Mouse (Mus musculus) small intestine, adult 2 months (tissue): ENCODE results near the gene Ube2e1.

ENCODE experiments used
- CTCF ChIP-seq: fragments of 200-500 bp; IDR thresholded peaks from 2 replicates; pipeline ENCODE4 v1.5.1; 2012; ENCODE audit warnings: low read depth, mild to moderate bottlenecking, control low read depth, inconsistent platforms, low read length, moderate library complexity, mixed read lengths; ENCODE audit not compliant: insufficient replicate concordance, insufficient read length; ENCODE audit errors: extremely low read depth
- POLR2A ChIP-seq: fragments of 200-500 bp; IDR thresholded peaks from 2 replicates; pipeline ENCODE4 v1.6.1; 2012; ENCODE audit warnings: low read depth, mild to moderate bottlenecking, control low read depth, inconsistent platforms, low read length, moderate library complexity

DNA sequence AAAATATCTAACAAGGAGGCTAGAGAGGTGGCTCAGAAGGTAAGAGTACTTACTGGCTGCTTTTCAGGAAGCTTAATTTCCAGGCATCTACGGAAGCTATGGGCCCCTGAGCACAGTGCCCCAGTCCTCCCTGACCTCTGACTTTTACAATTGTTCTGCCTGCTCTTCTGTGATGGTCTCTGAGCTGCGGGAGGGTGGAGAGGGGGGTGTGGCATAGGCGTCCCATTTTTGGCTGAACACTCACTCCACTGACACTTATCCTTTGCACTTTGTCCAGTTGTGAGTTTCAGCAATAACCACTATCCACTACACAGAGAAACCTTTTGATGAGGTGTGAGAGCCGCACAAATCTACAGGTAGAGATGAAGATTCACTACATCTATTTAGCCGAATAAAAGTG lies 35.4 kb upstream of the Ube2e1 start:
- TF ChIP-seq CTCF (no peak), POLR2A (no peak)
